Mouse (Mus musculus): ENCODE measurements around the gene App. TPM values are rescaled to one million over a fixed set of nuclear protein-coding genes. Genes with fewer than 3 reads are reported as not detected.
A peak's percentile ranks its signal among the peaks of the same experiment; 100 is the strongest.

Gene App
- polyA plus RNA-seq, 1 experiment = 207 TPM

DNA sequence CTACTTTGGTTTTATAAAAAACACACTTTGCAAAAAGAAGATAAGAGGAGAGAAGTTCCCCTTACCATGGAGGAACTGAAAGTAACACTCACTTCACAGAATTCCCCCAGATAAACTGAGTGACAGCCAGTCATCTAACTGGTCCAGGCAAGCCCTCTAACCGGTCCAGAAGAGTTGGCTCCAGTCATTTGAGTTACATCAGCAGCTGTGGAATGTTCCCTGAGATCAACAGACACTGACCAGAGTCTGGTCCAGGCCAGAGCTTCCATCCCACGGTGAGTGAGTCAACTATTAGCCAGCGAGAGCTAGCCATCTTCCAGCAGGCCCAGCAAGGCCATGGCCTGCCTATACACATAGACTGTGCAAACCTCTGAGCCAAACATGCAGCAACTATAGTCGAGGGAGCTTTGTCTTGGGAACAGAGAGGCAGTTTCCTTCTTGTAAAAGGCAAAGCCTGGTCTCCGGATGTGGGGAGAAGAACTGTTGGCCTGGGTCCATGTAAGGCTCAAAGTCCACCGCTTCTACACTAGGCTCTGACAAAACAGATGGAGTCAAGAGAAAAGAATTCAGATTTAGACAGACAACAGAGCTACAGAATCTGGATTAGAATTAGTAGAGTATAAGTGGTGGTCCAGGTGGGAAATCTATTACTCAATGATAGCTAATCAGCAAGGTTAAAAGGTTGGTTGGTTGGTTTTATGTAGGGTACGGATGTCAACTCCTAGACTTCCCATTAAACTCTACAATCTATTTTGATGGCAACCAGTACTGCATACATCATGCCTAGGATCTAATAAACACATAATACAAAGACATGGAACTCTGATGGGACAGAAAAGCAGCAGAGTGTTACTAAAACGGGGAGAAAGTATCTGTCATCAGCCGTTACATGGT is 24.7 kb downstream of the App start:
- Histone ChIP-seq H3K79me2 (ENCODE audit: control insufficient read depth, insufficient read depth) (peaks cover 81% of the 10 kb centered on the region), H3K27me3 (ENCODE audit: control insufficient read depth, insufficient read depth, insufficient read length) (no peaks in the 10 kb centered on the region), H3K36me3 (ENCODE audit: control insufficient read depth, insufficient read depth) (no peaks in the 10 kb centered on the region), H3K4me3 (no peak overlapping the region), H3ac (ENCODE audit: control insufficient read depth, insufficient read length) (no peak overlapping the region), H3K4me2 (ENCODE audit: low read depth) (peak overlapping the region; percentile 64)
- TF ChIP-seq E2F4 (IDR thresholded peaks at IDR 0.05; ENCODE audit: insufficient read depth) = no peak
- TF ChIP-seq MYOD1 (IDR thresholded peaks at IDR 0.05; ENCODE audit: control insufficient read depth in 1 of 3, insufficient read length in 2 of 3, low read depth in 2 of 3) = peak; percentile 60 to 82 (median 80)
- TF ChIP-seq POLR2AphosphoS2 (IDR thresholded peaks at IDR 0.05; ENCODE audit: insufficient read length, low read depth) = no peak
- TF ChIP-seq POLR2A (IDR thresholded peaks at IDR 0.05; ENCODE audit: insufficient read length, low read depth) = no peak
- peak in 1 of 3 experiments; percentile 11 for TF ChIP-seq MYOG (IDR thresholded peaks at IDR 0.05; ENCODE audit: control insufficient read depth in 1 of 3, insufficient read depth in 1 of 3, insufficient read length in 2 of 3, low read depth in 2 of 3)
- TF ChIP-seq MAX (IDR thresholded peaks at IDR 0.05; ENCODE audit: low read depth) = peak; percentile 63

DNA sequence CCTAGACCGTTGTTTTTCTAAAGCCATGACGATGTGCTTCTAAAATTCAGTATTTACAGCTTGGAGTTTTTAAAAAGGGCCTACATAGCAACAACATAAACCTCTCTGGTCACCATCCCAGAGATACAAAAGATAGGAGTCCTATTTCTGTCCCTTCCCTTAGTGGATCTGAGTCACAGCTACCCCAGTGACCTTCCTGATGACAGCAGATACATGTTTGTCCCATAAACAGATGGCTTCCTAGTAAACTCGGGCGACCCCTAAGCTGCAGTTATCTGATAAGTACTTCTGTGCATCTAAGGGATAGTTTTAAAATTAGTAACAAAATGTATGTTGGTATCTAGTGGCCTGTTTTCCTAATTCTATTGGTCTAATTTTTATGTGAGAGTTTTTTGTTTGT is 26.1 kb downstream of the App start:
- TF ChIP-seq USF1 (IDR thresholded peaks at IDR 0.05; ENCODE audit: low read depth) (no peak), MYOD1 (IDR thresholded peaks at IDR 0.05; ENCODE audit: control insufficient read depth in 1 of 3, insufficient read length in 2 of 3, low read depth in 2 of 3) (no peak), MAX (IDR thresholded peaks at IDR 0.05; ENCODE audit: low read depth) (no peak), E2F4 (IDR thresholded peaks at IDR 0.05; ENCODE audit: insufficient read depth) (no peak), POLR2AphosphoS2 (IDR thresholded peaks at IDR 0.05; ENCODE audit: insufficient read length, low read depth) (no peak), MYOG (IDR thresholded peaks at IDR 0.05; ENCODE audit: control insufficient read depth in 1 of 3, insufficient read depth in 1 of 3, insufficient read length in 2 of 3, low read depth in 2 of 3) (no peak), REST (IDR thresholded peaks at IDR 0.05; ENCODE audit: insufficient read depth, insufficient read length) (no peak), CEBPB (IDR thresholded peaks at IDR 0.05; ENCODE audit: insufficient read depth, poor library complexity, severe bottlenecking) (no peak)
- H3K36me3 ChIP-seq (ENCODE audit: control insufficient read depth, insufficient read depth) = no peaks in the 10 kb centered on the region
- H3K27me3 ChIP-seq (ENCODE audit: control insufficient read depth, insufficient read depth, insufficient read length) = no peaks in the 10 kb centered on the region
- peaks cover 81% of the 10 kb centered on the region for H3K79me2 ChIP-seq (ENCODE audit: control insufficient read depth, insufficient read depth)
- H3K4me2 ChIP-seq (ENCODE audit: low read depth) = peak overlapping the region; percentile 62
- no peak overlapping the region for H3ac ChIP-seq (ENCODE audit: control insufficient read depth, insufficient read length)
- H3K4me3 ChIP-seq = no peak overlapping the region

DNA sequence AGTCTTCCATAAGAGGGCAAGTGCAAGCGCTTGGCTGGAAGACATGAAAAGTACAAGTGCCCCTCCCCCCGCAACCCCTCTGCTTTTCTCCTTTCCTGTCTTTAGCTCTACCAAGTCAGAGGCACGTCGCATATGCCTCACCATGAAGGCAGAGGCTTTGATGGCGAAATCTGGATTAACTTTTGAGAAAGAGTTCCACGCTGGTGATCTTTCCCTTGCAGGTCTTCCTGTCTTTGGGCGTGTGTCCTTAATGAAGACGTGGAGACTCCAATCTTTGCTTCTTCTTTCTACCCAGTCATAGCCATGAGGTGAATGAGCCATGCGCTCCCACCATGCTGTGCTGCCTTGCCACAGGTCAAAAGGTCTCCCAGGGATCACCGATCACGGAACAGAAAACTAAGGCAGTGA is 27.8 kb downstream of the App start:
- Histone ChIP-seq H3K27me3 (ENCODE audit: control insufficient read depth, insufficient read depth, insufficient read length) (no peaks in the 10 kb centered on the region), H3K4me3 (no peak overlapping the region), H3K4me2 (ENCODE audit: low read depth) (no peak overlapping the region), H3ac (ENCODE audit: control insufficient read depth, insufficient read length) (no peak overlapping the region), H3K79me2 (ENCODE audit: control insufficient read depth, insufficient read depth) (peaks cover 83% of the 10 kb centered on the region), H3K36me3 (ENCODE audit: control insufficient read depth, insufficient read depth) (no peaks in the 10 kb centered on the region)
- TF ChIP-seq MAX (IDR thresholded peaks at IDR 0.05; ENCODE audit: low read depth) = no peak
- TF ChIP-seq POLR2A (IDR thresholded peaks at IDR 0.05; ENCODE audit: insufficient read length, low read depth) = no peak
- TF ChIP-seq MYOD1 (IDR thresholded peaks at IDR 0.05; ENCODE audit: control insufficient read depth in 1 of 3, insufficient read length in 2 of 3, low read depth in 2 of 3) = no peak
- no peak for TF ChIP-seq POLR2AphosphoS2 (IDR thresholded peaks at IDR 0.05; ENCODE audit: insufficient read length, low read depth)
- TF ChIP-seq MYOG (IDR thresholded peaks at IDR 0.05; ENCODE audit: control insufficient read depth in 1 of 3, insufficient read depth in 1 of 3, insufficient read length in 2 of 3, low read depth in 2 of 3) = no peak
- no peak for TF ChIP-seq CEBPB (IDR thresholded peaks at IDR 0.05; ENCODE audit: insufficient read depth, poor library complexity, severe bottlenecking)
- TF ChIP-seq TCF12 (IDR thresholded peaks at IDR 0.05; ENCODE audit: insufficient read depth, poor library complexity, severe bottlenecking) = no peak
- no peak for TF ChIP-seq REST (IDR thresholded peaks at IDR 0.05; ENCODE audit: insufficient read depth, insufficient read length)
- TF ChIP-seq USF1 (IDR thresholded peaks at IDR 0.05; ENCODE audit: low read depth) = no peak
- TF ChIP-seq TCF3 (IDR thresholded peaks at IDR 0.05; ENCODE audit: insufficient read length, low read depth) = no peak
- TF ChIP-seq SRF (IDR thresholded peaks at IDR 0.05; ENCODE audit: control insufficient read depth, insufficient read length, low read depth) = no peak
- TF ChIP-seq E2F4 (IDR thresholded peaks at IDR 0.05; ENCODE audit: insufficient read depth) = no peak

GRCm38 (mm10) chr16:85145369-85145768 is 28.2 kb downstream of the App start:
- H3K4me3 ChIP-seq = no peak overlapping the region
- H3K36me3 ChIP-seq (ENCODE audit: control insufficient read depth, insufficient read depth) = no peaks in the 10 kb centered on the region
- no peaks in the 10 kb centered on the region for H3K27me3 ChIP-seq (ENCODE audit: control insufficient read depth, insufficient read depth, insufficient read length)
- H3K4me2 ChIP-seq (ENCODE audit: low read depth) = no peak overlapping the region
- H3ac ChIP-seq (ENCODE audit: control insufficient read depth, insufficient read length) = no peak overlapping the region
- peaks cover 81% of the 10 kb centered on the region for H3K79me2 ChIP-seq (ENCODE audit: control insufficient read depth, insufficient read depth)
- TF ChIP-seq MYOG (IDR thresholded peaks at IDR 0.05; ENCODE audit: control insufficient read depth in 1 of 3, insufficient read depth in 1 of 3, insufficient read length in 2 of 3, low read depth in 2 of 3) = no peak
- no peak for TF ChIP-seq USF1 (IDR thresholded peaks at IDR 0.05; ENCODE audit: low read depth)
- TF ChIP-seq MAX (IDR thresholded peaks at IDR 0.05; ENCODE audit: low read depth) = no peak
- TF ChIP-seq TCF12 (IDR thresholded peaks at IDR 0.05; ENCODE audit: insufficient read depth, poor library complexity, severe bottlenecking) = no peak
- no peak for TF ChIP-seq SRF (IDR thresholded peaks at IDR 0.05; ENCODE audit: control insufficient read depth, insufficient read length, low read depth)
- TF ChIP-seq E2F4 (IDR thresholded peaks at IDR 0.05; ENCODE audit: insufficient read depth) = no peak
- TF ChIP-seq POLR2AphosphoS2 (IDR thresholded peaks at IDR 0.05; ENCODE audit: insufficient read length, low read depth) = no peak
- no peak for TF ChIP-seq MYOD1 (IDR thresholded peaks at IDR 0.05; ENCODE audit: control insufficient read depth in 1 of 3, insufficient read length in 2 of 3, low read depth in 2 of 3)
- TF ChIP-seq POLR2A (IDR thresholded peaks at IDR 0.05; ENCODE audit: insufficient read length, low read depth) = no peak
- no peak for TF ChIP-seq TCF3 (IDR thresholded peaks at IDR 0.05; ENCODE audit: insufficient read length, low read depth)
- TF ChIP-seq REST (IDR thresholded peaks at IDR 0.05; ENCODE audit: insufficient read depth, insufficient read length) = no peak
- TF ChIP-seq CEBPB (IDR thresholded peaks at IDR 0.05; ENCODE audit: insufficient read depth, poor library complexity, severe bottlenecking) = no peak

Measured in myocyte (in vitro differentiated cells).